Mouse (Mus musculus) small intestine, adult 2 months (tissue): ENCODE data around the gene 6030468B19Rik.

ENCODE experiments used
- CTCF ChIP-seq: fragments of 200-500 bp; IDR thresholded peaks from 2 replicates; pipeline ENCODE4 v1.5.1; 2012; ENCODE audit warnings: low read depth, mild to moderate bottlenecking, control low read depth, inconsistent platforms, low read length, moderate library complexity, mixed read lengths; ENCODE audit not compliant: insufficient replicate concordance, insufficient read length; ENCODE audit errors: extremely low read depth
- POLR2A ChIP-seq: fragments of 200-500 bp; IDR thresholded peaks from 2 replicates; pipeline ENCODE4 v1.6.1; 2012; ENCODE audit warnings: low read depth, mild to moderate bottlenecking, control low read depth, inconsistent platforms, low read length, moderate library complexity

GRCm38 (mm10) chr11:117797511-117798159 is at the start of gene 6030468B19Rik:
- TF ChIP-seq CTCF (no peak), POLR2A (no peak)
